Mouse (Mus musculus) hindbrain, postnatal 0 days (tissue): ENCODE results near the gene Hdac11. TPM values are rescaled to one million over a fixed set of nuclear protein-coding genes. Genes with fewer than 3 reads are reported as not detected.
"Not testable (repeated sequence)": the region's sequence is repeated elsewhere in the genome, so short reads cannot be mapped to it uniquely, and the experiment has no call there.

ENCODE experiments used
- ATAC-seq: fragments of 200-750 bp; cut with Nextera tagmentation; 2 replicates; pipeline ENCODE4 v1.8.0; 2017; ENCODE audit warnings: mild to moderate bottlenecking, moderate TSS enrichment, moderate library complexity
- DNase-seq: peaks from one replicate; pipeline ENCODE4 v3.0.0-alpha.2; 2015; ENCODE audit warnings: low spot score
- H3K27ac ChIP-seq: fragments of 300-500 bp; sonication (generic); 2 replicates; pipeline ENCODE4 v1.5.1; 2014; ENCODE audit warnings: mild to moderate bottlenecking
- H3K27me3 ChIP-seq: fragments of 300-500 bp; sonication (generic); 2 replicates; pipeline ENCODE4 v1.6.1; 2014; ENCODE audit warnings: low read length, mixed read lengths; ENCODE audit not compliant: insufficient read depth
- H3K36me3 ChIP-seq: fragments of 300-500 bp; sonication (generic); 2 replicates; pipeline ENCODE4 v1.6.1; 2014; ENCODE audit warnings: low read length, mixed read lengths; ENCODE audit not compliant: insufficient read depth
- H3K4me1 ChIP-seq: fragments of 300-500 bp; sonication (generic); 2 replicates; pipeline ENCODE4 v1.6.1; 2014; ENCODE audit warnings: antibody characterized with exemption, low read length, mixed read lengths; ENCODE audit not compliant: insufficient read depth
- H3K4me2 ChIP-seq: fragments of 300-500 bp; sonication (generic); 2 replicates; pipeline ENCODE4 v1.6.1; 2014; ENCODE audit warnings: low read depth, mild to moderate bottlenecking, low read length, moderate library complexity, mixed read lengths
- H3K4me3 ChIP-seq: fragments of 300-500 bp; sonication (generic); 2 replicates; pipeline ENCODE4 v1.5.1; 2014; ENCODE audit warnings: low read length
- H3K9ac ChIP-seq: fragments of 300-500 bp; sonication (generic); replicated peaks from 2 replicates; pipeline ENCODE4 v1.6.1; 2014; ENCODE audit warnings: mild to moderate bottlenecking, low read length, moderate library complexity, mixed read lengths
- H3K9me3 ChIP-seq: fragments of 300-500 bp; sonication (generic); 2 replicates; pipeline ENCODE4 v1.6.1; 2016; ENCODE audit warnings: low read length, mixed read lengths
- CTCF ChIP-seq: IDR thresholded peaks from 2 replicates; pipeline ENCODE4 v1.5.1; 2016; ENCODE audit warnings: antibody characterized with exemption, control low read depth, low read depth
- WGBS: fragments of 180-500 bp; shearing (Covaris S2); extraction: QIAGEN DNeasy Blood & Tissue Kit; methylation state at CpG from one replicate; pipeline ENCODE4 v1.1.7; 2014; 5-methylcytosine and 5-hydroxymethylcytosine counted together
- polyA plus RNA-seq: library from polyadenylated mRNA; unstranded; fragments of >200 nt; fragmentation: Nextera tagmentation; extraction: Ambion mirVana; gene quantifications from 2 replicates; pipeline ENCODE4 v1.2.1, GENCODE M21; 2015
- total RNA-seq: library from RNA; depleted of rRNA; stranded (reverse); fragments of >200 nt; gene quantifications from 2 replicates; pipeline ENCODE4 v1.2.3, GENCODE M21; 2014

The Hdac11 gene
- total and polyA plus RNA-seq, 2 experiments from 2014 or later, result 50.1 to 111 TPM

DNA sequence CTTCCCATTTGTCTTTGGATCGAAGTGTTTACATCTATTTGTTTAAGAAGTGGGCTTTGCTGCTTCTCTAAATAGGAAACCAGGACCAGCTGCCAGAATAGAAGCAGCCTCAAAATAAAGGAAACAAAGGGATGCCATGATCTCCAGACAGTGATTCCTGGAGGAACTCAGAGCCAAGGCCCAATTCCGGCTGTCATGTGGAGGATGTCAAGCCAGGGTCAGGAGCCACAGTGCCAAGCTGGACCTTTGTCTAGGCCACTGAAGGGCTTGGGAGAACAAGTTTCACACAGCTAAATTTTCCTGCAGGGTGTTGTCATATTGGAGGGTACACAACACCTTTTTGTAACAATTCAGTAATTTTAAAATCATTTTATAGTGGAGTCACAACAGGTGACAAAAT lies 36.3 kb upstream of the Hdac11 start:
- no peak overlapping the region for H3K9ac ChIP-seq
- 71% methylated on average over 2 of the region's 2 CpGs for WGBS
- H3K4me3 ChIP-seq, result no peak overlapping the region
- DNase-seq (no peak), ATAC-seq (no peak)
- H3K36me3 ChIP-seq, result no peaks in the 10 kb centered on the region
- peaks cover 11% of the 10 kb centered on the region for H3K4me1 ChIP-seq
- H3K4me2 ChIP-seq, result no peak overlapping the region
- H3K27me3 ChIP-seq, result no peaks in the 10 kb centered on the region
- no peak for TF ChIP-seq CTCF
- H3K9me3 ChIP-seq, result no peaks in the 10 kb centered on the region
- no peak overlapping the region for H3K27ac ChIP-seq

DNA sequence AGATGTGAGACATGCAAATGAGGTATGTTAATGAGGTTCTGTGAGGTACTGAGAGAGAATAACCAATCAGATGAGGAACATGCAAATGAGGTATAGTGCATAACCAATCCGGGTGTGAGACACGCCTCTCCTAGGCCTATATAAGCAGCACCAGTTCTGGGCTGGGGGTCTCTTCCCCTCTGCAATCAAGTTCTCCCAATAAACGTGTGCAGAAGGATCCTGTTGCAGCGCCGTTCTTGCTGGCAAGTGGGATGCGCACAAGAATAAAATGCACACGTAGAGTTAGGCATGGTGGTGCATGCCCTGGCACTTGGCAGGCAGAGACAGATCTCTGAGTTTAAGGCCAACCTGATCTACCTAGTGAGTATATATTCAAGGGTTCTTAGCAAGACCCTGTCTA lies 35.4 kb upstream of the Hdac11 start:
- not testable (repeated sequence) for H3K4me1 ChIP-seq, H3K9ac ChIP-seq, H3K27me3 ChIP-seq, DNase-seq, H3K4me3 ChIP-seq, H3K4me2 ChIP-seq, H3K9me3 ChIP-seq, ATAC-seq, H3K36me3 ChIP-seq, H3K27ac ChIP-seq
- 96% methylated on average over 7 of the region's 7 CpGs for WGBS

DNA sequence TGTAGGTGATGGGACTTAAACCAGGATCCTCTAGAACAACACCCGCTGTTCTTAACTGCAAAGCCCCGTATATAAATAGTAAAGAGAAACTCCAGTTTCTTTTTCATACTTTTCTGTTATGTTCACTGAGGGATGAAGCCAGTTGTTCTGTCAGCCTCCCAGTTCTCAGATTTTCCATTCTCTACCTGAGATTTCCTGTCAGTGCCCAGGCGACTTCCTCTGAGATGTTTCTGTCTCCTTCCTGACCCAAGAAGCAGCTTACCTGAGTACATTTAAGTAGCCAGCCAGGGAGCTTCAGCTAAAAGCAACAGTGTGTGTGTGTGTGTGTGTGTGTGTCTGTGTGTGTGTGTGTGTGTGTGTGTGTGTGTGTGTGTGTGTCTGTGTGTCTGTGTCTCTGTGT lies 33.0 kb upstream of the Hdac11 start:
- H3K36me3 ChIP-seq, result no peaks in the 10 kb centered on the region
- no peak overlapping the region for H3K27ac ChIP-seq
- no peak for DNase-seq
- H3K9ac ChIP-seq, result no peak overlapping the region
- no peak for TF ChIP-seq CTCF
- 90% methylated on average over 3 of the region's 3 CpGs for WGBS
- ATAC-seq, result no peak
- H3K4me1 ChIP-seq, result no peaks in the 10 kb centered on the region
- no peaks in the 10 kb centered on the region for H3K9me3 ChIP-seq
- H3K4me2 ChIP-seq, result no peak overlapping the region
- H3K27me3 ChIP-seq, result no peaks in the 10 kb centered on the region
- no peak overlapping the region for H3K4me3 ChIP-seq

DNA sequence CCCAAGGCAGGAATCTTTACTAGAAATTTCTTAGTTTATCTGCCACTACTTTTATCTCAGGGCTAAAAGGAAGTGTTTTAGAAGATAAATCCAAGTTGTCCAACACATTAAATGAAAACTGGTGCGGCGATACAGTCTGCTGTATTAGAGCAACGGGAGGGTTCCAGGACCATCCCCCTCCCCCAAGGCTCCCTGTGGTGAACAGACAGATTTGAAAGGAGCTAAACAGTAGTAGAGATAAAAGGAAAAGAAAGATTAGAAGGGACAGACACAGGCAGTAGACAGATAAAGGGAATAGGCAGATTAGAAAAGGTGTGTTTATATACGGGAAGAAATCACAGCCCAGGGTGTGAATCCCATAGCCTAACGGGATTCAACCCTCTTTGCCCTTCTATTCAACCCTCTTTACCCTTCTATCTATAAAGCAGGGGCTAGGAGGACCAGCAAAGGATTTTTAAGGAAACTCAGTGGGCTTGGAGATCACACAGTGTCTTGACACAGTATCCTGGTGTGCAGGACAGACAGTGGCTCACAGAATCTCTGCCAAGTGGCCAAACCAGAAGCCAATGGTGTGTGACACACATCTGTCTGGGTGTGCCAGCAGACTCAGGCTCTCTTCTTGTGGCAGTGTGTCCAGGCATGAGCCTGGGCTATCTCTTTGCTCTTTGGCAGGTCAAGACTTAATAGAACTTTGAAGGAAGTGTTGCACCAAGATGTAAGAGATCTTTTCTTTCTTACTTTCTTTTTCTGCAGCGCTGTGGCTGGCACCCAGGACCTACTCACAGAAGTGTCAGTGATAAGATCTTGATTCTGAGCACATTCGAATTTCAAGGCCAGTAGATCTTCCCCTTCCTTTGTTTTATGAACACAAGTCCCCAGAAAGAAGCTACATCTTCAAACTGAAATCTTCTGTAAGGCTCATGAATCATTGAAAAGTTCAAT lies 31.9 kb upstream of the Hdac11 start:
- TF ChIP-seq CTCF, result no peak
- Histone ChIP-seq H3K4me1 (no peaks in the 10 kb centered on the region), H3K27me3 (no peaks in the 10 kb centered on the region), H3K9me3 (no peaks in the 10 kb centered on the region), H3K36me3 (no peaks in the 10 kb centered on the region), H3K4me3 (no peak overlapping the region), H3K27ac (no peak overlapping the region), H3K4me2 (no peak overlapping the region), H3K9ac (no peak overlapping the region)
- 42% methylated on average over 7 of the region's 7 CpGs for WGBS
- DNase-seq, result no peak
- no peak for ATAC-seq

DNA sequence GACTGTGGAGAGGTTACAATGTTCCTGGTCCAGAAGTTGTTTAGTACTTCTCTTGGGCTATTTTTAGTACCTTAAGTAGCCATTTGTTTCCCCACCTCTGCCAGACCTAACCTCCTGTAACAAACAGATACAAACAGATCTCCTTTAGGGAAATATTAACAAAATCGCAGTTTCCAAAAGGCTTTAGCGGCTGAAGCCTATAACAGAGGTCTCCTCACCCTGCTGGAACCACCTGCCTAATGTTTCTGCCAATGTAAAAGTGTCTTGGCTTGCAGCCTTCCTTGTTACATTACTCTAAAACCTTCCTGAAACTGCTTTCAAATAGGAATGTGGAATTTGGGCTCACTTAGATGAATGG lies 31.3 kb upstream of the Hdac11 start:
- Histone ChIP-seq H3K27ac (no peak overlapping the region), H3K4me1 (no peaks in the 10 kb centered on the region), H3K4me2 (no peak overlapping the region), H3K9ac (no peak overlapping the region), H3K36me3 (no peaks in the 10 kb centered on the region), H3K27me3 (no peaks in the 10 kb centered on the region), H3K9me3 (no peaks in the 10 kb centered on the region), H3K4me3 (no peak overlapping the region)
- ATAC-seq (no peak), DNase-seq (no peak)
- WGBS, result 86% methylated on average over 2 of the region's 2 CpGs
- TF ChIP-seq CTCF, result no peak

DNA sequence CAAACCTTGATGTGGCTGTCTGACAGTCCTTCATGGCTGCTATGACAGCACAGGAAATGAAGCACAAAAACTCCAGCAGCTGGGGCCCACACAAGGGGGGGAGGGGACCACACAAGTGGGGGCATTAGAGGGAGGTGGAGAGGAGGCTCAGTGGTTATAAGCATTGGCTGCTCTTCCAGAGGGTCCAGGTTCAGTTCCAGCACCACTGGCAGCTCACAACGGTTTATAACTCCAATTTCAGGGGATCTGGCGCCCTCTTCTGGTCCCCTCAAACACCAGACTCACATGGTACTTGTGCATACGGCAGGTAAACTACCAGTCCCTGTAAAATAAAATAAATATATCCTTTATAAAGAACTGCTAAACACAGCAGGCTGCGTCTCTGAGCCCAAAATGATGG lies 27.5 kb upstream of the Hdac11 start:
- ATAC-seq, result no peak
- 55% methylated on average over 4 of the region's 4 CpGs for WGBS

DNA sequence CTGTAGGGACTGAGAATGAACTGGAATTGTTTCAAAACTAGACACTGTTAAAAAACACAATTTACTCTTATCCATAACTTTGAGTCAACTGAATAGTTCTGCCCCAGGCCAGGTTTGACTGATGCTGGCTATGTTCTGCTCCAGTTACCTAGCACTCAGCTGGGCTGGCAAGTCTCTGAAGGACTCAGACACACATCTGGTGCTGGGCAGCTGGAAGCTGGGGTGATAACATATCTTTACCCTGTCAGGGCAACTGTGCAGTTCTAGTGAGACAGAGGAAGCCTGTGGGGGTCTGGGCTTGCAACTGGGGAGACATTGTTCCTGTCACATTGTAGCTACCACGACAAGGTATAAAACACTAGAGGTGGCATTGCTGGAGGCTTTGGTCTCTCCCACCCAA lies 25.6 kb upstream of the Hdac11 start:
- ATAC-seq (no peak), DNase-seq (no peak)
- H3K36me3 ChIP-seq, result no peaks in the 10 kb centered on the region
- 54% methylated on average over 1 of the region's 1 CpGs for WGBS
- H3K27me3 ChIP-seq, result no peaks in the 10 kb centered on the region
- no peak overlapping the region for H3K27ac ChIP-seq
- no peak overlapping the region for H3K4me2 ChIP-seq
- H3K4me3 ChIP-seq, result no peak overlapping the region
- H3K4me1 ChIP-seq, result no peaks in the 10 kb centered on the region
- no peak for TF ChIP-seq CTCF
- H3K9ac ChIP-seq, result no peak overlapping the region
- no peaks in the 10 kb centered on the region for H3K9me3 ChIP-seq

More for the DNA sequence above, 27.5 kb upstream of the Hdac11 start:
- Histone ChIP-seq H3K4me1 (no peaks in the 10 kb centered on the region), H3K9me3 (no peaks in the 10 kb centered on the region), H3K27me3 (no peaks in the 10 kb centered on the region), H3K9ac (no peak overlapping the region), H3K4me2 (no peak overlapping the region), H3K4me3 (no peak overlapping the region), H3K27ac (no peak overlapping the region), H3K36me3 (no peaks in the 10 kb centered on the region)
- DNase-seq, result no peak
- peak; percentile 21; the same call in 1 of the 2 replicates for TF ChIP-seq CTCF
